Mouse (Mus musculus) gastrocnemius, adult 18-20 months (tissue): ENCODE data around the gene Tra2a. TPM values are rescaled to one million over a fixed set of nuclear protein-coding genes. Genes with fewer than 3 reads are reported as not detected.
A peak's percentile ranks its signal among the peaks of the same experiment; 100 is the strongest.

Experiments
- DNase-seq: peaks from one replicate; pipeline ENCODE4 v3.0.0; 2021; ENCODE audit warnings: low spot score
- total RNA-seq, 2 experiments: library from RNA; stranded (reverse); gene quantifications; 2 replicates each; pipeline ENCODE4 v1.2.3; 2021

The Tra2a gene
- total RNA-seq, 2 experiments from 2014 or later, result 14.7 to 20.2 TPM

- peak; percentile 100 for DNase-seq
Observed at GRCm38 (mm10) chr6:49236331-49236730, 27.5 kb downstream of the Tra2a start.

DNA sequence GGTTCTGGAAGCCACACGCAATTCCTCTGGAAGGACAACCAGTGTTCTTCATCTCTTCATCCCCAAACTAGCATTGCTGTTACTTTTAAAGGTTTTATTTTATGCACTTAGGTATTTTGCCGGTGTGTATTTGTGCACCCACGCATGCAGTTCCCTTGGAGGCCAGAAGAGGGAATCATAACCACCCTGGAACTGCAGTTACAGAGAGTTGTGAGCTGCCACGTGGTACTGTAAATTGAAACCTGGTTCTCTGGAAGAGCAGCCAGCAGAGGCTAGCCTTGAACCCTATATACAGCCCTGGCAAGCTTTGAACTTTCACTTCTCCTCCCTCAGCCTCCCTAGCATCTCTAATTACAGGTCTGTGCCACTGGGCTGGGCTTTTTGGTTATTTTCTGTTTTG lies 30.5 kb downstream of the Tra2a start:
- DNase-seq, result no peak

- DNase-seq, result no peak
Observed at GRCm38 (mm10) chr6:49228126-49228679, 35.6 kb downstream of the Tra2a start.

DNA sequence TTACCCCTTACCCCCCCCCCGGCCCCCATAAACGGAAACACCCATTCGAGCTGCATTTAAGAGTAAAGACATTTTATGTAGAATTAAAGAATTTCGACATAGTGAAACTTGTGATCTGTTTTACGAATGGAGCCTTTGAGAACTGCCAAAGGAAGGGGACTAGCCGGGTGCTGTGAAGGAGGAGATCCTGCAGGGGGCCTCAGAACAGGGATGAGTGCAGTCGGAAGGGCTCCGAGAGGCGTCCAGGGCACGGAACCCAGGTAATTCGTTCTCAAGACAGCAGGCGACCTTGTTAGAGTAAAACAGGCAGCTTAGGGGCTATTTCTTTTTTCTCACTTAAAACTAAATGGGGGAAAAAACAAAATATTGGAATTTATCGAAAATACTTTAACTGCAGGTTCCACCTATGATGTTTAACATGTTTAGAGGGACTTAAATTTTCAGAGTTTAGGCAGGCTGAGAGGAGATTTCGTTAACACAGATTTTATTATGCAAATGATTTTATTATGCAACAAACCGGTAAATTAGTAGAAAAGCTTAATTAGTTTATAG lies 36.6 kb downstream of the Tra2a start:
- no peak for DNase-seq

- DNase-seq, result no peak
Observed at GRCm38 (mm10) chr6:49225728-49226123, 38.1 kb downstream of the Tra2a start.

- no peak for DNase-seq
Observed at GRCm38 (mm10) chr6:49224923-49225727, 38.7 kb downstream of the Tra2a start.

DNA sequence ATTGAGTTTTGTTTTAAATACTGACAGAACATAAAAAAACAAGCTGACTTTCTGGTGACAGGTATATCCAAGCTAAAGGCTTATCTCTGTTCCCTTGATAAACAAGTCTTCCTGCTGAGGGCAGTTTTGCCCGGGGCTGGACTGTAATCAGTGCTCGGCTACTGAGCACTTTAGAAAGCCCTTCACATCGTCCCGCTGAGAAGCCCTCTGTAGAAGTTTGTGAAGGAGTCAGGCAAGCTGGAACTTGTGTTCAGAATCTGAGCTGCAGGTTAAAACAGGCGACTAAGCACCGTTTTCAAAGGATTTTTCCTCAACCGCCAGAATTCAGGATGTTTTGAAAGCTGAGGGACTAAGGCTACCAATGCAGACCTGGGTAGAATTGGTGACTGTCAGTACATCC lies 41.9 kb downstream of the Tra2a start:
- DNase-seq, result no peak

DNA sequence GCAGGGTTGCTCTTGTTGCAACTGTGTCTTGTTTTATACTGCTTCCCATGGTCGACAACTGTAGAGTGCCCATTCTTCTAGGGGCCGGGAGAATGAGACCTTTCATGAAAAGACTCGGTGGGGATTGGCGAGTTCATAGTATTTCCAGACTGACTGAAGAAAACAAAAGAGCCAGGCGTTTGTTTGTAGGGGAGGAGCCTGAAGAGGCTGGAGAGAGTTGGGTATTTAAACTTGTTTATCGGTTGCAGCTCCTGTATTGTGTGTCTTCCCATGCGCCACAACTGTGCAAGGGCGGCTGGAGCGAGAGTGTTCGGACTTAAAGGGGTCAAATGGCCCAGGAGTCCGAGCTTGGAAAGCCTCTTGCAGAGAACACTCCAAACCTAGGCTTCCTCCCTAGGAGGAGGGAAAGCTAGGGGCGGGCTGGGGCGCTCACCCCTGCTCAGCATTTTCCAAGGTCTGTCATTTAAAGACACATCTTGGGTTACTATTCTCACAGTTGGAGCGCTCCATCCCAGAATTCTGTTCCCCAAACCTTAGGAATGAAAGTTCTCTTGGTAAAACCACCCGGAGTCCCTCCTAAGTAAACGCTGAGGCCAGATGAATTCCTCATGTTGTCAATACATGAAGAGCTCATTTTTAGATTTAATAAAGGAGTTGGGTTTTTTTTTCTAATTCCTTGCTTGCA lies 43.8 kb downstream of the Tra2a start:
- no peak for DNase-seq

DNA sequence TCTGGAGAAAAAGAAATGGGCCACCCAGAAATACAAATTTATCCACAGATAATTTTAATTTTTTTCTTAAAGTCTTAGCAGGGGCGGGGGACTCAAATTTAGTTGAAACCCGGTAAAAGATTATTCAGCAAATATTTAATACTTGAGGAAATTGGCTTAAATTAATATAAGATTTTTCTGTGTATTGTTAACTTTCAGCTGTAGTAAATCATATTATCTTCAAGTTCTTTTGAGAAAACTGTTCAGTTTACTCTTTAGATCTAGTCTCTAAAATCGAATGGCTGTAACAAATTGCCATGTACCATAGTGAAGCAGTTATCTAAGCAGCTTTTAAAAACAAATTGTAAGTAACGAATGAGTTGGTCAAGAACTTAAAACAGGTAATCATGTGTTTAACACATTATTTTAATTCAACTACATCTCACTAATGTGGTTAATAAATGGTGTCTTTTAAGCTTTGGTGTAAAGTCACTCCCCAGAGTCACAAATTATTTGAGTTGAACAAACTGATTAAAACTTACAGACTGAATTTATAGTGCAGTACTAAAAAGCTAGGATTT lies 44.8 kb downstream of the Tra2a start:
- DNase-seq, result no peak

- no peak for DNase-seq
Observed at GRCm38 (mm10) chr6:49218275-49218802, 45.5 kb downstream of the Tra2a start.

GRCm38 (mm10) chr6:49217581-49218274 lies 46.1 kb downstream of the Tra2a start:
- no peak for DNase-seq

DNA sequence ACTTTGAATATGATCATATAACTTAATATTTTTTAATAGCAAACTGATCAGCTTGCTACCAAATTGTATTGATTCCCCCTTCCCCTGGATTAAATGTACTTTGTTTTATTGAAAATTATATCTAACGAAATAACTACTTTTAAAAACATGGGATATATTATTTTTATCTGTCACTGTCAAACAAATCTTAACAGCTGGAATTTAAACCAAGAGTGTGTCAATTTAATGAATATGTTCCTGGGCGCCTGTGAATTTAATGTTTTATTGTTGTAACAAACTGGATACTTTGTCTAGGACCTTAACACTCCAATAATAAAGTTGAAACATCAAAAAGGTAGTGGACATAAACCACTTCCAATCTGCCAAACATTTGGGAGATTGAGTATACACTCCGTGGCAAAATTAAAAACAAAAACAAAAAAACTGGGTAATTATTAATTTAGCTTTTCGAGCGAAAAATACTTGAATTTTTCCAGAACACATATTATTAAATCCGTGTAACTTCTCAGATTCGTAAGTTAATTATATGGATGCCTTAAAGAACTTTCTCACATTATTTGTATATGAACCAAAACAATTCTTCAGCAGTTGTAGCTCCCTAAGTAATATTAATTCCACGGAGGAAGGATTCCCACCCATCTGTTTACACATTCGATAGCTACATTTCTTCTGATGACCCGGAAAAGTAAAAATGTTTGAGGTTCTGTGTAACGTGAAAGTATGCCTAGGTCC lies 46.9 kb downstream of the Tra2a start:
- DNase-seq, result no peak

- no peak for DNase-seq
Observed at GRCm38 (mm10) chr6:49215748-49216585, 47.9 kb downstream of the Tra2a start.

DNA sequence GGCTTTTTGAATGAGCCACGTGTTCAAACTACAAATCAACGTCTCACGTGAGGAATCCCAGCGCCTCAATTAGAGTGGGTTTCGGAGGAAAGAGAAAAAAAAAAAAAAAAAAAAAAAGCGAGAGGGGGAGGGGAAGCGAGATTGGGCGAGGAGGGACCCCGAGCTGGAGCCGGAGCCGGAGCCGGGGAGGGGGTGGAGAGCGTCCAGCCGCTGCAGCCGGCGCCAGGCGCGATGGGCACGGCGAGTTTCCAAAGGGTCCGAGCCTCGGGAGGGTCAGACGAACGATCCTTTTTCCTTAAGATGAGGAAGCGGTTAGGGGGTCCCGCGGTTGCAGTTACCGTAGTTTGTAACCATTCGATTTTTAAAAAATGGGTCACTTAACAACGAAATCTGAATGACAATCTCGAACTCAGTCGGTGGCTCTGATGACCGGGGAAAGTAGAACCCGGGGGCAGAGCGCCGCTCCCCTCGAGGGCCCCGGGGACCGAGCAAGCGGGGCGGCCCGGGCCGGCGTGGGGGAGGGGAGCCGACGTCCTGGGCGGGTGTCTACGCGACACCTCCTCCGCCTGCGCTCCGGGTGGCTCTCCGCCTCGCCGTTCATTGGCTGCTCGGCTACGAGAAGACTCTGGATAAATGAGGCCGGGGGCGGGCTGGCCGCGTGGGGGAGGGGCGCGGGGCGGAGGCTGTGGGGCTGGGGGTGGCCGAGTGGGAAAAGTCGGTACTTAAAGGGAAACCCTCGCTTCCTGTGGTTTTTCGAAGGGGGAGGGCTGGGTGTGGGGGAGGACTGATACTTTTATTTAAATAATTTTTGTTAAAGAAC lies 48.7 kb downstream of the Tra2a start, which contains the start of gene Igf2bp3:
Gene Igf2bp3, minus strand, starts transcription at position 30 of the 820 bp plus-strand sequence.
- DNase-seq, result no peak

GRCm38 (mm10) chr6:49214086-49214927 lies 49.5 kb downstream of the Tra2a start:
- DNase-seq, result no peak

DNA sequence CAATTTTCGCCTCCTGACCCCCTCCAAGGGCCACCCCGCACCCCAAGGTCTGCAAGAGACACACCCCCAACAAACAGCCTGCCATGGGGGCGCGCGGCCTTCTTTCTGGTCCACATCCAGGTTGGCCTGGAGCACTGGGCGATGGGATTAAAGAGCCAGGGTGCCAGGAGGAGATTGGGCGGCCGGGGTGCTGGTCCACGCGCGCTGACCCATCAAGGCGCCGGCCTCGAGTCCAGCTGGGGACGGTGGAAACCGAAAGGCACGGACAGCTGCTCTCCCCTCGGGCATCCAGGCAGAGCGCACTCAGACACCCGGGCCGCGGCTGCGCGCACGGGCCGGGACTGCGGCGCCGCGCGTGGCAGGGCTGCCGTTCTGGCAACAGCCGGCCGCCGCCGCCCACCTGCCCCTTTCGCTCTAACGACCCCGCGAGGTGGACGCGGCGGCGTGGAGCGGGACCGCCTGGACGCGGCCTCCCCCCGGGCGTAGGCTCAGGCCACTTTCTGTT lies 50.2 kb downstream of the Tra2a start:
- no peak for DNase-seq

GRCm38 (mm10) chr6:49212931-49213580 lies 50.8 kb downstream of the Tra2a start:
- DNase-seq, result no peak
